Mouse (Mus musculus) liver, embryonic 14.5 days (tissue): Measurements from ENCODE around the gene Nop9.

Source experiments
- CTCF ChIP-seq: IDR thresholded peaks from 2 replicates; pipeline ENCODE4 v1.5.1; 2016; ENCODE audit warnings: antibody characterized with exemption, low read depth, control low read depth
- EP300 ChIP-seq: IDR thresholded peaks from 2 replicates; pipeline ENCODE4 v1.6.1; 2016; ENCODE audit warnings: antibody characterized with exemption, low read depth

DNA sequence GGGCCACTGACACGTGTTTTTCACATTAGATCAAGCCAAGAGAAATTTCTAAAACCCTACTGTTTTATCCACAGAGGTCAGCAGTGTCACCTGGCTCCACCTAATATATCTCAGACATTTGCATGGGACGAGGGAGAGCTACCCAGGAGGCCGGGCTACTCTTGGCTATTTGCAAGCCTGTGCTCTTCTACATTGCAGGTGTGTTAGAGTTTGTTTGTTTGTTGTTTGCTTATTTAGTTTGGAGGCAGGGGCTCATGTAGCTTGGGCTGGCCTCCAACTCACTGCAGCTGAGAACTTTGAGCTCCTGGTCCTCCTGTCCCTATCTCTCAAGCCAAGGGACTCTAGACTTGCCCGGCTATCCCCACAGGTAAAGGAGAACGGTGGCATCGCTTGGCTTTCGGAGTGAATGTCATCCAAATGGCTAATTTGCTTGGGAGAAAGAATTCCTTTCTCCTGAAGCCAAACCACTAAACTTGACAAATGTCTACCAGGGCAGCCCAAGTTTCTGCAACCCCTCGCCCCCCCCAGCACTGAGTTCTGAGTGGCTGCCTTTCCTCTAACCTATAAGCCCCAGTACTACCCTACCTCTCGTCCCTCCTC, 37.0 kb downstream of the Nop9 start:
- TF ChIP-seq CTCF (no peak), EP300 (no peak)
